Mouse (Mus musculus) limb, embryonic 12.5 days (tissue): Measurements from ENCODE around the gene Ipo7. TPM values are rescaled to one million over a fixed set of nuclear protein-coding genes. Genes with fewer than 3 reads are reported as not detected.
A peak's percentile ranks its signal among the peaks of the same experiment; 100 is the strongest.

ENCODE experiments used
- ATAC-seq: fragments of 200-750 bp; cut with Nextera tagmentation; 2 replicates; pipeline ENCODE4 v1.8.0; 2017; ENCODE audit warnings: low read depth, moderate TSS enrichment; ENCODE audit not compliant: insufficient number of reproducible peaks, insufficient read depth, low FRiP score, low TSS enrichment
- H3K27ac ChIP-seq: fragments of 300-500 bp; sonication (generic); 2 replicates; pipeline ENCODE4 v1.5.1; 2016; ENCODE audit warnings: mild to moderate bottlenecking, moderate library complexity
- H3K27me3 ChIP-seq: fragments of 300-500 bp; sonication (generic); 2 replicates; pipeline ENCODE4 v1.6.1; 2016; ENCODE audit warnings: mild to moderate bottlenecking, moderate library complexity
- H3K36me3 ChIP-seq: fragments of 300-500 bp; sonication (generic); 2 replicates; pipeline ENCODE4 v1.6.1; 2016; ENCODE audit warnings: mild to moderate bottlenecking, moderate library complexity
- H3K4me1 ChIP-seq: fragments of 300-500 bp; sonication (generic); replicated peaks from 2 replicates; pipeline ENCODE4 v1.6.1; 2016
- H3K4me2 ChIP-seq: fragments of 300-500 bp; sonication (generic); 2 replicates; pipeline ENCODE4 v1.6.1; 2016; ENCODE audit warnings: mild to moderate bottlenecking, moderate library complexity
- H3K4me3 ChIP-seq: fragments of 300-500 bp; sonication (generic); replicated peaks from 2 replicates; pipeline ENCODE4 v1.5.1; 2016; ENCODE audit warnings: mild to moderate bottlenecking
- H3K9ac ChIP-seq: fragments of 300-500 bp; sonication (generic); replicated peaks from 2 replicates; pipeline ENCODE4 v1.6.1; 2016; ENCODE audit warnings: mild to moderate bottlenecking, moderate library complexity
- H3K9me3 ChIP-seq: fragments of 300-500 bp; sonication (generic); 2 replicates; pipeline ENCODE4 v1.6.1; 2016; ENCODE audit warnings: mild to moderate bottlenecking, moderate library complexity
- WGBS: fragments of 180-500 bp; shearing (Covaris S2); methylation state at CpG from one replicate; pipeline ENCODE4 v1.1.7; 2016; 5-methylcytosine and 5-hydroxymethylcytosine counted together
- polyA plus RNA-seq: library from polyadenylated mRNA; unstranded; fragments of >200 nt; fragmentation: Nextera tagmentation; extraction: Ambion mirVana; gene quantifications from 2 replicates; pipeline ENCODE4 v1.2.1, GENCODE M21; 2016

The Ipo7 gene
- polyA plus RNA-seq, 1 experiment from 2014 or later: 44.2 TPM

- H3K36me3 ChIP-seq: no peaks in the 10 kb centered on the region
- H3K4me2 ChIP-seq: no peak overlapping the region
- ATAC-seq: no peak
- WGBS: 53% methylated on average over 2 of the region's 2 CpGs
- no peaks in the 10 kb centered on the region for H3K4me1 ChIP-seq
- no peak overlapping the region for H3K9ac ChIP-seq
- no peak overlapping the region for H3K27ac ChIP-seq
- no peaks in the 10 kb centered on the region for H3K9me3 ChIP-seq
- no peak overlapping the region for H3K4me3 ChIP-seq
- H3K27me3 ChIP-seq: no peaks in the 10 kb centered on the region
Observed at GRCm38 (mm10) chr7:109993157-109993959, 24.7 kb upstream of the Ipo7 start.

- H3K27ac ChIP-seq: no peak overlapping the region
- H3K9ac ChIP-seq: no peak overlapping the region
- 78% methylated on average over 4 of the region's 4 CpGs for WGBS
- H3K4me2 ChIP-seq: no peak overlapping the region
- no peaks in the 10 kb centered on the region for H3K9me3 ChIP-seq
- H3K36me3 ChIP-seq: no peaks in the 10 kb centered on the region
- ATAC-seq: no peak
- no peaks in the 10 kb centered on the region for H3K27me3 ChIP-seq
- H3K4me3 ChIP-seq: no peak overlapping the region
- peaks cover 5% of the 10 kb centered on the region for H3K4me1 ChIP-seq
Observed at GRCm38 (mm10) chr7:109998388-109998787, 19.7 kb upstream of the Ipo7 start.

GRCm38 (mm10) chr7:110002092-110002491 lies 16.0 kb upstream of the Ipo7 start:
- no peaks in the 10 kb centered on the region for H3K27me3 ChIP-seq
- no peak overlapping the region for H3K9ac ChIP-seq
- H3K27ac ChIP-seq: no peak overlapping the region
- no peak overlapping the region for H3K4me3 ChIP-seq
- ATAC-seq: no peak
- H3K9me3 ChIP-seq: no peaks in the 10 kb centered on the region
- H3K4me2 ChIP-seq: no peak overlapping the region
- H3K36me3 ChIP-seq: no peaks in the 10 kb centered on the region
- peaks cover 5% of the 10 kb centered on the region for H3K4me1 ChIP-seq

- Histone ChIP-seq H3K36me3 (no peaks in the 10 kb centered on the region), H3K4me2 (peak overlapping the region; percentile 51), H3K4me1 (peaks cover 5% of the 10 kb centered on the region), H3K4me3 (peak overlapping the region; percentile 12; the same call in 1 of the 2 replicates), H3K9me3 (no peaks in the 10 kb centered on the region), H3K27ac (no peak overlapping the region), H3K27me3 (no peaks in the 10 kb centered on the region), H3K9ac (no peak overlapping the region)
- whole genome bisulfite sequencing: 16% methylated on average over 20 of the region's 20 CpGs
- no peak for ATAC-seq
Observed at GRCm38 (mm10) chr7:110002968-110003367, 15.1 kb upstream of the Ipo7 start.

- Histone ChIP-seq H3K4me3 (no peak overlapping the region), H3K9me3 (no peaks in the 10 kb centered on the region), H3K27me3 (no peaks in the 10 kb centered on the region), H3K36me3 (no peaks in the 10 kb centered on the region), H3K9ac (no peak overlapping the region), H3K4me2 (no peak overlapping the region), H3K4me1 (peaks cover 5% of the 10 kb centered on the region), H3K27ac (no peak overlapping the region)
- no peak for ATAC-seq
Observed at GRCm38 (mm10) chr7:110005976-110006375, 12.1 kb upstream of the Ipo7 start.

- H3K27me3 ChIP-seq: no peaks in the 10 kb centered on the region
- H3K9ac ChIP-seq: no peak overlapping the region
- no peak overlapping the region for H3K4me3 ChIP-seq
- H3K4me1 ChIP-seq: peaks cover 5% of the 10 kb centered on the region
- no peaks in the 10 kb centered on the region for H3K9me3 ChIP-seq
- ATAC-seq: no peak
- H3K36me3 ChIP-seq: no peaks in the 10 kb centered on the region
- no peak overlapping the region for H3K27ac ChIP-seq
- WGBS: 70% methylated on average over 5 of the region's 5 CpGs
- no peak overlapping the region for H3K4me2 ChIP-seq
Observed at GRCm38 (mm10) chr7:110006471-110007195, 11.4 kb upstream of the Ipo7 start.

GRCm38 (mm10) chr7:110008513-110008912 lies 9.6 kb upstream of the Ipo7 start:
- Histone ChIP-seq H3K27ac (no peak overlapping the region), H3K36me3 (no peaks in the 10 kb centered on the region), H3K4me3 (no peak overlapping the region), H3K4me1 (no peaks in the 10 kb centered on the region), H3K4me2 (no peak overlapping the region), H3K9me3 (no peaks in the 10 kb centered on the region), H3K9ac (no peak overlapping the region), H3K27me3 (no peaks in the 10 kb centered on the region)
- 84% methylated on average over 1 of the region's 1 CpGs for WGBS
- ATAC-seq: no peak

- Histone ChIP-seq H3K4me3 (no peak overlapping the region), H3K4me2 (no peak overlapping the region), H3K27me3 (no peaks in the 10 kb centered on the region), H3K9me3 (no peaks in the 10 kb centered on the region), H3K4me1 (no peaks in the 10 kb centered on the region), H3K9ac (no peak overlapping the region), H3K36me3 (no peaks in the 10 kb centered on the region), H3K27ac (no peak overlapping the region)
- WGBS: 92% methylated on average over 6 of the region's 6 CpGs
- no peak for ATAC-seq
Observed at GRCm38 (mm10) chr7:110009084-110009483, 9.0 kb upstream of the Ipo7 start.

- ATAC-seq: no peak
- Histone ChIP-seq H3K4me2 (no peak overlapping the region), H3K36me3 (no peaks in the 10 kb centered on the region), H3K27me3 (no peaks in the 10 kb centered on the region), H3K4me3 (no peak overlapping the region), H3K4me1 (no peaks in the 10 kb centered on the region), H3K9me3 (no peaks in the 10 kb centered on the region), H3K27ac (no peak overlapping the region), H3K9ac (no peak overlapping the region)
- WGBS: 51% methylated on average over 1 of the region's 1 CpGs
Observed at GRCm38 (mm10) chr7:110011417-110011816, 6.7 kb upstream of the Ipo7 start.

- H3K9me3 ChIP-seq: no peaks in the 10 kb centered on the region
- no peak overlapping the region for H3K27ac ChIP-seq
- peaks cover 3% of the 10 kb centered on the region; the same call in 1 of the 2 replicates for H3K4me1 ChIP-seq
- H3K4me2 ChIP-seq: no peak overlapping the region
- ATAC-seq: no peak
- 86% methylated on average over 5 of the region's 5 CpGs for WGBS
- no peaks in the 10 kb centered on the region for H3K36me3 ChIP-seq
- H3K4me3 ChIP-seq: no peak overlapping the region
- H3K9ac ChIP-seq: no peak overlapping the region
- H3K27me3 ChIP-seq: no peaks in the 10 kb centered on the region
Observed at GRCm38 (mm10) chr7:110014272-110014671, 3.8 kb upstream of the Ipo7 start.

- peak overlapping the region; percentile 96 for H3K27ac ChIP-seq
- peak overlapping the region; percentile 88 for H3K4me2 ChIP-seq
- H3K27me3 ChIP-seq: no peaks in the 10 kb centered on the region
- 0% methylated on average over 42 of the region's 42 CpGs for WGBS
- H3K4me1 ChIP-seq: peaks cover 7% of the 10 kb centered on the region
- peak overlapping the region; percentile 99 for H3K9ac ChIP-seq
- H3K4me3 ChIP-seq: peak overlapping the region; percentile 99
- peak; percentile 68 for ATAC-seq
- H3K9me3 ChIP-seq: no peaks in the 10 kb centered on the region
- 0 out of 2 replicates have a peak, but pooled peaks cover 7% of the 10 kb centered on the region for H3K36me3 ChIP-seq
Observed at GRCm38 (mm10) chr7:110018631-110019482, 783 bp downstream of the Ipo7 start.
